Mouse (Mus musculus) hindbrain, embryonic 13.5 days (tissue): ENCODE results near the gene Nsd1. TPM values are rescaled to one million over a fixed set of nuclear protein-coding genes. Genes with fewer than 3 reads are reported as not detected.

Experiments used
- ATAC-seq: fragments of 200-750 bp; cut with Nextera tagmentation; 2 replicates; pipeline ENCODE4 v1.8.0; 2017; ENCODE audit warnings: moderate TSS enrichment; ENCODE audit not compliant: low FRiP score
- H3K27ac ChIP-seq: fragments of 300-500 bp; sonication (generic); 2 replicates; pipeline ENCODE4 v1.5.1; 2015; ENCODE audit warnings: inconsistent platforms, mild to moderate bottlenecking, moderate library complexity
- H3K27me3 ChIP-seq: fragments of 300-500 bp; sonication (generic); 2 replicates; pipeline ENCODE4 v1.6.1; 2015; ENCODE audit warnings: mild to moderate bottlenecking, inconsistent platforms
- H3K36me3 ChIP-seq: fragments of 300-500 bp; sonication (generic); 2 replicates; pipeline ENCODE4 v1.6.1; 2015; ENCODE audit warnings: mild to moderate bottlenecking, inconsistent platforms
- H3K4me1 ChIP-seq: fragments of 300-500 bp; sonication (generic); replicated peaks from 2 replicates; pipeline ENCODE4 v1.6.1; 2015; ENCODE audit warnings: inconsistent platforms
- H3K4me2 ChIP-seq: fragments of 300-500 bp; sonication (generic); 2 replicates; pipeline ENCODE4 v1.6.1; 2015; ENCODE audit warnings: inconsistent platforms, mild to moderate bottlenecking, moderate library complexity
- H3K4me3 ChIP-seq: fragments of 300-500 bp; sonication (generic); 2 replicates; pipeline ENCODE4 v1.5.1; 2015; ENCODE audit warnings: mild to moderate bottlenecking, inconsistent platforms
- H3K9ac ChIP-seq: fragments of 300-500 bp; sonication (generic); 2 replicates; pipeline ENCODE4 v1.6.1; 2015; ENCODE audit warnings: mild to moderate bottlenecking, inconsistent platforms
- H3K9me3 ChIP-seq: fragments of 300-500 bp; sonication (generic); 2 replicates; pipeline ENCODE4 v1.6.1; 2016; ENCODE audit warnings: inconsistent platforms
- WGBS: fragments of 180-500 bp; shearing (Covaris S2); methylation state at CpG from one replicate; pipeline ENCODE4 v1.1.7; 2015; 5-methylcytosine and 5-hydroxymethylcytosine counted together
- polyA plus RNA-seq: library from polyadenylated mRNA; unstranded; fragments of >200 nt; fragmentation: Nextera tagmentation; extraction: Ambion mirVana; gene quantifications from 2 replicates; pipeline ENCODE4 v1.2.1, GENCODE M21; 2015

Nsd1 gene
- polyA plus RNA-seq, 1 experiment from 2014 or later = 70.7 TPM

GRCm38 (mm10) chr13:55224364-55224763 is 14.8 kb downstream of the Nsd1 start:
- Histone ChIP-seq H3K4me3 (no peak overlapping the region), H3K27ac (no peak overlapping the region), H3K4me1 (peaks cover 6% of the 10 kb centered on the region), H3K9ac (no peak overlapping the region), H3K4me2 (no peak overlapping the region), H3K27me3 (no peaks in the 10 kb centered on the region), H3K9me3 (no peaks in the 10 kb centered on the region), H3K36me3 (peaks cover 57% of the 10 kb centered on the region)
- no peak for ATAC-seq
- WGBS = 94% methylated on average over 3 of the region's 3 CpGs

- Histone ChIP-seq H3K36me3 (peaks cover 61% of the 10 kb centered on the region), H3K4me3 (no peak overlapping the region), H3K27me3 (no peaks in the 10 kb centered on the region), H3K9ac (no peak overlapping the region), H3K27ac (no peak overlapping the region), H3K9me3 (no peaks in the 10 kb centered on the region), H3K4me2 (no peak overlapping the region), H3K4me1 (no peaks in the 10 kb centered on the region)
- no peak for ATAC-seq
- 83% methylated on average over 1 of the region's 1 CpGs for WGBS
Measured at GRCm38 (mm10) chr13:55230701-55231100, 21.1 kb downstream of the Nsd1 start.

GRCm38 (mm10) chr13:55243205-55243604 is 33.6 kb downstream of the Nsd1 start:
- H3K4me2 ChIP-seq = no peak overlapping the region
- no peak overlapping the region for H3K27ac ChIP-seq
- peaks cover 91% of the 10 kb centered on the region for H3K36me3 ChIP-seq
- no peaks in the 10 kb centered on the region for H3K9me3 ChIP-seq
- no peak for ATAC-seq
- H3K4me3 ChIP-seq = no peak overlapping the region
- H3K4me1 ChIP-seq = 0 out of 2 replicates have a peak, but pooled peaks cover 2% of the 10 kb centered on the region
- no peak overlapping the region for H3K9ac ChIP-seq
- WGBS = 97% methylated on average over 3 of the region's 3 CpGs
- no peaks in the 10 kb centered on the region for H3K27me3 ChIP-seq

- Histone ChIP-seq H3K4me2 (no peak overlapping the region), H3K36me3 (peaks cover 69% of the 10 kb centered on the region), H3K27ac (no peak overlapping the region), H3K27me3 (no peaks in the 10 kb centered on the region), H3K4me1 (0 out of 2 replicates have a peak, but pooled peaks cover 6% of the 10 kb centered on the region), H3K9ac (no peak overlapping the region), H3K9me3 (no peaks in the 10 kb centered on the region), H3K4me3 (no peak overlapping the region)
- ATAC-seq = no peak
- 89% methylated on average over 17 of the region's 17 CpGs for WGBS
Measured at GRCm38 (mm10) chr13:55247293-55248030, 37.9 kb downstream of the Nsd1 start.

- ATAC-seq = no peak
- WGBS = 88% methylated on average over 4 of the region's 4 CpGs
Measured at GRCm38 (mm10) chr13:55249246-55249645, 39.7 kb downstream of the Nsd1 start.

GRCm38 (mm10) chr13:55252820-55253219 is 43.2 kb downstream of the Nsd1 start:
- Histone ChIP-seq H3K36me3 (peaks cover 25% of the 10 kb centered on the region), H3K4me3 (no peak overlapping the region), H3K9ac (no peak overlapping the region), H3K27me3 (no peaks in the 10 kb centered on the region), H3K4me1 (0 out of 2 replicates have a peak, but pooled peaks cover 4% of the 10 kb centered on the region), H3K4me2 (no peak overlapping the region), H3K27ac (no peak overlapping the region), H3K9me3 (no peaks in the 10 kb centered on the region)
- 89% methylated on average over 4 of the region's 4 CpGs for WGBS
- ATAC-seq = no peak

More at GRCm38 (mm10) chr13:55249246-55249645, 39.7 kb downstream of the Nsd1 start:
- no peak overlapping the region for H3K9ac ChIP-seq
- H3K4me2 ChIP-seq = no peak overlapping the region
- no peaks in the 10 kb centered on the region for H3K9me3 ChIP-seq
- no peaks in the 10 kb centered on the region for H3K27me3 ChIP-seq
- no peak overlapping the region for H3K4me3 ChIP-seq
- no peak overlapping the region for H3K27ac ChIP-seq
- peaks cover 58% of the 10 kb centered on the region for H3K36me3 ChIP-seq
- H3K4me1 ChIP-seq = 0 out of 2 replicates have a peak, but pooled peaks cover 6% of the 10 kb centered on the region

GRCm38 (mm10) chr13:55255052-55255652 is 45.6 kb downstream of the Nsd1 start:
- Histone ChIP-seq H3K4me3 (no peak overlapping the region), H3K27ac (no peak overlapping the region)
- 85% methylated on average over 3 of the region's 3 CpGs for WGBS

GRCm38 (mm10) chr13:55258651-55259050 is 49.1 kb downstream of the Nsd1 start:
- ATAC-seq = no peak
- H3K9me3 ChIP-seq = no peaks in the 10 kb centered on the region
- no peaks in the 10 kb centered on the region for H3K27me3 ChIP-seq
- no peak overlapping the region for H3K9ac ChIP-seq
- no peak overlapping the region for H3K4me3 ChIP-seq
- H3K4me2 ChIP-seq = no peak overlapping the region
- H3K27ac ChIP-seq = no peak overlapping the region
- H3K36me3 ChIP-seq = peaks cover 20% of the 10 kb centered on the region
- no peaks in the 10 kb centered on the region for H3K4me1 ChIP-seq
- WGBS = 99% methylated on average over 3 of the region's 3 CpGs

More at GRCm38 (mm10) chr13:55255052-55255652, 45.6 kb downstream of the Nsd1 start:
- Histone ChIP-seq H3K27me3 (no peaks in the 10 kb centered on the region), H3K9ac (no peak overlapping the region), H3K4me2 (no peak overlapping the region), H3K9me3 (no peaks in the 10 kb centered on the region), H3K36me3 (peaks cover 11% of the 10 kb centered on the region), H3K4me1 (0 out of 2 replicates have a peak, but pooled peaks cover 4% of the 10 kb centered on the region)
- ATAC-seq = no peak

GRCm38 (mm10) chr13:55261521-55261920 is 51.9 kb downstream of the Nsd1 start:
- ATAC-seq = no peak
- peaks cover 36% of the 10 kb centered on the region for H3K36me3 ChIP-seq
- H3K4me1 ChIP-seq = no peaks in the 10 kb centered on the region
- no peak overlapping the region for H3K9ac ChIP-seq
- no peak overlapping the region for H3K4me3 ChIP-seq
- no peak overlapping the region for H3K27ac ChIP-seq
- WGBS = 97% methylated on average over 8 of the region's 8 CpGs
- H3K9me3 ChIP-seq = peaks cover 3% of the 10 kb centered on the region; the same call in 1 of the 2 replicates
- no peak overlapping the region for H3K4me2 ChIP-seq
- no peaks in the 10 kb centered on the region for H3K27me3 ChIP-seq

- Histone ChIP-seq H3K4me1 (no peaks in the 10 kb centered on the region), H3K9ac (no peak overlapping the region), H3K9me3 (peaks cover 3% of the 10 kb centered on the region; the same call in 1 of the 2 replicates), H3K4me3 (no peak overlapping the region), H3K27ac (no peak overlapping the region), H3K36me3 (peaks cover 36% of the 10 kb centered on the region), H3K27me3 (no peaks in the 10 kb centered on the region), H3K4me2 (no peak overlapping the region)
- ATAC-seq = no peak
Measured at GRCm38 (mm10) chr13:55262096-55262495, 52.5 kb downstream of the Nsd1 start.

GRCm38 (mm10) chr13:55277203-55277602 is 67.6 kb downstream of the Nsd1 start:
- H3K36me3 ChIP-seq = peaks cover 49% of the 10 kb centered on the region
- no peak overlapping the region for H3K27ac ChIP-seq
- no peak overlapping the region for H3K9ac ChIP-seq
- H3K27me3 ChIP-seq = no peaks in the 10 kb centered on the region
- WGBS = 80% methylated on average over 5 of the region's 5 CpGs
- H3K4me2 ChIP-seq = no peak overlapping the region
- no peaks in the 10 kb centered on the region for H3K9me3 ChIP-seq
- H3K4me3 ChIP-seq = no peak overlapping the region
- no peak for ATAC-seq
- no peaks in the 10 kb centered on the region for H3K4me1 ChIP-seq

- peaks cover 49% of the 10 kb centered on the region for H3K36me3 ChIP-seq
- 95% methylated on average over 5 of the region's 5 CpGs for WGBS
- H3K27ac ChIP-seq = no peak overlapping the region
- no peak overlapping the region for H3K4me2 ChIP-seq
- H3K27me3 ChIP-seq = no peaks in the 10 kb centered on the region
- H3K4me3 ChIP-seq = no peak overlapping the region
- ATAC-seq = no peak
- no peak overlapping the region for H3K9ac ChIP-seq
- no peaks in the 10 kb centered on the region for H3K4me1 ChIP-seq
- H3K9me3 ChIP-seq = no peaks in the 10 kb centered on the region
Measured at GRCm38 (mm10) chr13:55277646-55278045, 68.1 kb downstream of the Nsd1 start.

GRCm38 (mm10) chr13:55288854-55289253 is 79.3 kb downstream of the Nsd1 start:
- H3K27me3 ChIP-seq = no peaks in the 10 kb centered on the region
- H3K4me3 ChIP-seq = no peak overlapping the region
- 89% methylated on average over 3 of the region's 3 CpGs for WGBS
- peaks cover 55% of the 10 kb centered on the region for H3K36me3 ChIP-seq
- H3K27ac ChIP-seq = no peak overlapping the region
- no peaks in the 10 kb centered on the region for H3K9me3 ChIP-seq
- no peak overlapping the region for H3K9ac ChIP-seq
- no peak for ATAC-seq
- H3K4me1 ChIP-seq = no peaks in the 10 kb centered on the region
- no peak overlapping the region for H3K4me2 ChIP-seq
